Mouse (Mus musculus) urinary bladder, postnatal 36 days (tissue): ENCODE data around the gene Dkkl1.
A peak's percentile ranks its signal among the peaks of the same experiment; 100 is the strongest.

Source experiments
- DNase-seq, 2 experiments: peaks; one replicate each; pipeline ENCODE4 v3.0.0; 2022; ENCODE audit warnings: low spot score in 2 of 2, mixed read lengths in 1 of 2

Dkkl1 gene

GRCm38 (mm10) chr7:45229459-45230203 is 17.7 kb upstream of the Dkkl1 start:
- DNase-seq = no peak

GRCm38 (mm10) chr7:45229046-45229445 is 17.1 kb upstream of the Dkkl1 start:
- DNase-seq = no peak

GRCm38 (mm10) chr7:45228548-45228947 is 16.6 kb upstream of the Dkkl1 start:
- no peak for DNase-seq

GRCm38 (mm10) chr7:45226421-45226820 is 14.5 kb upstream of the Dkkl1 start:
- no peak for DNase-seq

GRCm38 (mm10) chr7:45224826-45225225 is 12.9 kb upstream of the Dkkl1 start:
- no peak for DNase-seq

- DNase-seq = no peak
These were observed 9.7 kb upstream of the Dkkl1 start for GRCm38 (mm10) chr7:45221680-45222079.

GRCm38 (mm10) chr7:45216442-45217183 is 4.7 kb upstream of the Dkkl1 start:
- peak in 1 of 2 experiments; percentile 48 for DNase-seq

GRCm38 (mm10) chr7:45215673-45216441 is 3.9 kb upstream of the Dkkl1 start, which contains the start of gene Tead2:
Tead2 (plus strand) TSS chr7:45215753.
- peak in 1 of 2 experiments; percentile 38 for DNase-seq

GRCm38 (mm10) chr7:45213708-45214107 is 1.8 kb upstream of the Dkkl1 start:
- no peak for DNase-seq

- no peak for DNase-seq
These were observed 409 bp upstream of the Dkkl1 start for GRCm38 (mm10) chr7:45212356-45212755.

- no peak for DNase-seq
These were observed 877 bp downstream of the Dkkl1 start for GRCm38 (mm10) chr7:45211070-45211469.

- DNase-seq = no peak
These were observed 3.7 kb downstream of the Dkkl1 start for GRCm38 (mm10) chr7:45208260-45208659.

- peak; percentile 52 to 83 for DNase-seq
These were observed 7.4 kb downstream of the Dkkl1 start, which contains the start of gene Ccdc155 for GRCm38 (mm10) chr7:45204380-45205143. Ccdc155 (minus strand) TSS chr7:45204892.

GRCm38 (mm10) chr7:45202654-45203053 is 9.3 kb downstream of the Dkkl1 start:
- no peak for DNase-seq

GRCm38 (mm10) chr7:45198961-45199360 is 13.0 kb downstream of the Dkkl1 start:
- DNase-seq = no peak

GRCm38 (mm10) chr7:45198435-45198834 is 13.5 kb downstream of the Dkkl1 start:
- peak; percentile 59 to 76 for DNase-seq

- DNase-seq = no peak
These were observed 15.0 kb downstream of the Dkkl1 start for GRCm38 (mm10) chr7:45196994-45197393.

GRCm38 (mm10) chr7:45196176-45196535 is 15.8 kb downstream of the Dkkl1 start:
- no peak for DNase-seq

- no peak for DNase-seq
These were observed 16.4 kb downstream of the Dkkl1 start for GRCm38 (mm10) chr7:45195341-45196175.
